Mouse (Mus musculus) heart, embryonic 11.5 days (tissue): ENCODE measurements around the gene Sez6. TPM values are rescaled to one million over a fixed set of nuclear protein-coding genes. Genes with fewer than 3 reads are reported as not detected.
A peak's percentile ranks its signal among the peaks of the same experiment; 100 is the strongest.

Source experiments
- ATAC-seq: fragments of 200-750 bp; cut with Nextera tagmentation; replicated peaks from 2 replicates; pipeline ENCODE4 v1.8.0; 2017; ENCODE audit warnings: moderate library complexity; ENCODE audit not compliant: insufficient number of reproducible peaks, low FRiP score, low TSS enrichment
- H3K27ac ChIP-seq: fragments of 300-500 bp; sonication (generic); 2 replicates; pipeline ENCODE4 v1.5.1; 2014; ENCODE audit warnings: mild to moderate bottlenecking, low read depth, low read length
- H3K27me3 ChIP-seq: fragments of 300-500 bp; sonication (generic); 2 replicates; pipeline ENCODE4 v1.6.1; 2014; ENCODE audit warnings: mild to moderate bottlenecking, low read length, mixed read lengths; ENCODE audit not compliant: control insufficient read depth, insufficient read depth
- H3K36me3 ChIP-seq: fragments of 300-500 bp; sonication (generic); 2 replicates; pipeline ENCODE4 v1.6.1; 2014; ENCODE audit warnings: mild to moderate bottlenecking, low read length, moderate library complexity, mixed read lengths; ENCODE audit not compliant: control insufficient read depth, insufficient read depth
- H3K4me1 ChIP-seq: fragments of 300-500 bp; sonication (generic); 2 replicates; pipeline ENCODE4 v1.6.1; 2014; ENCODE audit warnings: low read length; ENCODE audit not compliant: control insufficient read depth, insufficient read depth
- H3K4me2 ChIP-seq: fragments of 300-500 bp; sonication (generic); 2 replicates; pipeline ENCODE4 v1.6.1; 2014; ENCODE audit warnings: mild to moderate bottlenecking, moderate library complexity
- H3K4me3 ChIP-seq: fragments of 300-500 bp; sonication (generic); 2 replicates; pipeline ENCODE4 v1.5.1; 2014; ENCODE audit warnings: low read depth, low read length
- H3K9ac ChIP-seq: fragments of 300-500 bp; sonication (generic); 2 replicates; pipeline ENCODE4 v1.6.1; 2014; ENCODE audit warnings: mild to moderate bottlenecking, low read depth, low read length, moderate library complexity
- H3K9me3 ChIP-seq: fragments of 300-500 bp; sonication (generic); replicated peaks from 2 replicates; pipeline ENCODE4 v1.6.1; 2016; ENCODE audit warnings: low read length; ENCODE audit not compliant: control insufficient read depth
- WGBS: fragments of 180-500 bp; shearing (Covaris S2); extraction: QIAGEN DNeasy Blood & Tissue Kit; methylation state at CpG from one replicate; pipeline ENCODE4 v1.1.7; 2014; ENCODE audit not compliant: insufficient replicate concordance; 5-methylcytosine and 5-hydroxymethylcytosine counted together
- polyA plus RNA-seq: library from polyadenylated mRNA; unstranded; fragments of >200 nt; fragmentation: Nextera tagmentation; extraction: Ambion mirVana; gene quantifications from 2 replicates; pipeline ENCODE4 v1.2.1, GENCODE M21; 2014

Sez6 gene
- polyA plus RNA-seq, 1 experiment from 2014 or later: 0.09 TPM

DNA sequence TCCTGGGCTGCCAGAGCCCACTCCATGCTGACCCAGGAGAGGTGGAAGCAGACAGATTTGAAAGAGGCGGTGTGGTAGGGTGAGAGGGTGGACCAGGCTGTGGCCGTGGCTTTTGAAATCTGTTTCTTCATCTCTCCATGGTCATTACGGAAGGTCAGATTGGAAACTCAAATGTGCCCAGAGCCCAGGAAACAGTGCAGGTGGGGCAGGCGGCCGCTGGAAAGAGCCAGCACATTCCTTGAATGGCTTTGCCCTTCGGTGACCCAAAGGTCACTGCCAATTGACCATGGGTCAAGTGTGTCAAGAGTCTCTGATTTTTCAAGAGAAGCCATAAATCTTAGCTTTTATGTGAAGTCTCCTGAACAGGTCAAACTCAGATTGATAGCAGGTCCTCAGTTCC, 17.1 kb upstream of the Sez6 start:
- Histone ChIP-seq H3K9ac (no peak overlapping the region), H3K27me3 (peaks cover 46% of the 10 kb centered on the region), H3K4me3 (no peak overlapping the region), H3K4me1 (peaks cover 2% of the 10 kb centered on the region; the same call in 1 of the 2 replicates), H3K4me2 (no peak overlapping the region), H3K27ac (no peak overlapping the region), H3K36me3 (no peaks in the 10 kb centered on the region), H3K9me3 (no peaks in the 10 kb centered on the region)
- ATAC-seq: no peak
- 55% methylated on average over 6 of the region's 6 CpGs for WGBS

DNA sequence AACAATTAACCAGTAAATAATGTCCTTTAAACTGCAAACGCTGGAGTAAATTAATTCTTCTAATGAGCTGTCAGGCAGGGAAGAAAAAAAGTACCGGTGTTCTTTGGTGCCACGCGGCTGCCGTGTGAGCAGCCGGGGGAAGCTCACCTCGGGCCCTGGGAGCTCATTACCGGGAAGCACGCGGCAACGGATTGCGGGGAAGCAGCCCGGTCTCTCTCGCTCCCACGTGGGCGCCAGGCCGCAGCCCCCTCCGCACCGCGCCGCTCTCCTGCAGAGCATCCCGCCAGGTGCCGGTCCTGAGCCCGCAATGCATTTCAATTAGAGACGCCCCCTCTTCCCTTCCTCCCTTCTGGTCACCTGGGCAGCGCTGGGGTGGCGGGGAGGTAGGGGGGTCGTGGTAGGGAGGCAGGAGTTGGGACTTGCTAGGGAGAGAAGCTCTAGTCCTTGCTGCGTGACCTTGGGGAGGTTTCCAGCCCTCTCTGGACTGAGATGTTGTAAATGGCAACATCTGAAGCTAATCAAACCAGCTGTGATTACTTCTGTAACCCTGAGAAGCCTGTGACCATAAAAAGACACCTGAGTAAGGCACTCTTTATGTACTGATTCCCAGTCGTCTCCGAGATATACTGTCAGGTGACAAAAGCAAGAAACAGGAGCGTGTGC, 15.9 kb upstream of the Sez6 start:
- Histone ChIP-seq H3K4me3 (peak overlapping the region; percentile 19), H3K9me3 (no peaks in the 10 kb centered on the region), H3K9ac (no peak overlapping the region), H3K27me3 (peaks cover 46% of the 10 kb centered on the region), H3K4me2 (peak overlapping the region; percentile 49), H3K36me3 (no peaks in the 10 kb centered on the region), H3K4me1 (peaks cover 2% of the 10 kb centered on the region; the same call in 1 of the 2 replicates), H3K27ac (no peak overlapping the region)
- no peak for ATAC-seq
- 2% methylated on average over 31 of the region's 32 CpGs for WGBS

DNA sequence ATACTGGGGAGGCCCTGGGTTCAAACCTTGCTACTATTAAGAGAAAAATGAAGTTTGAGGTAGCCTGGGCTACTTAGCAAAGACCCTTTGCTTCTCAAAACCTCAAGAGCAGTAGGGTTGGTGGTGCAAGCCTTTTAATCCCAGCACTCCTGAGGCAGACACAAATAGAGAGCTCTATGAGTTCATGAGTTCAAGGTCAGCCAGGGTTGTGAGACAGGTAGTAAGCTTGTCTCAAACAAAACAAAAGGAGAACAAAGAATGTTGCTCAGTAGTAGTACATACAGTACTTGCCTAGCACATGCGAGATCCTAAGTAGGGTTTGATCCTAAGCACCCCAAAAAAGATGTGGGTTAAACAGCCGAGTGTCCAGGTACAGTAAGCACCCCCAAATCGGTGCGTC, 13.9 kb upstream of the Sez6 start:
- ATAC-seq: no peak
- no peaks in the 10 kb centered on the region for H3K9me3 ChIP-seq
- no peak overlapping the region for H3K4me3 ChIP-seq
- WGBS: 70% methylated on average over 4 of the region's 4 CpGs
- H3K27ac ChIP-seq: no peak overlapping the region
- no peak overlapping the region for H3K9ac ChIP-seq
- no peak overlapping the region for H3K4me2 ChIP-seq
- H3K36me3 ChIP-seq: no peaks in the 10 kb centered on the region
- peaks cover 2% of the 10 kb centered on the region; the same call in 1 of the 2 replicates for H3K4me1 ChIP-seq
- H3K27me3 ChIP-seq: peaks cover 46% of the 10 kb centered on the region

GRCm38 (mm10) chr11:77917166-77917565, 13.4 kb upstream of the Sez6 start:
- H3K9me3 ChIP-seq: no peaks in the 10 kb centered on the region
- 47% methylated on average over 10 of the region's 10 CpGs for WGBS
- no peak overlapping the region for H3K27ac ChIP-seq
- no peak for ATAC-seq
- H3K4me1 ChIP-seq: peaks cover 2% of the 10 kb centered on the region; the same call in 1 of the 2 replicates
- H3K36me3 ChIP-seq: no peaks in the 10 kb centered on the region
- no peak overlapping the region for H3K4me3 ChIP-seq
- H3K9ac ChIP-seq: no peak overlapping the region
- peaks cover 46% of the 10 kb centered on the region for H3K27me3 ChIP-seq
- H3K4me2 ChIP-seq: no peak overlapping the region

GRCm38 (mm10) chr11:77923285-77923684, 7.3 kb upstream of the Sez6 start:
- Histone ChIP-seq H3K4me2 (no peak overlapping the region), H3K27ac (no peak overlapping the region), H3K4me1 (no peaks in the 10 kb centered on the region), H3K9me3 (no peaks in the 10 kb centered on the region), H3K36me3 (no peaks in the 10 kb centered on the region), H3K4me3 (no peak overlapping the region), H3K9ac (no peak overlapping the region), H3K27me3 (peaks cover 5% of the 10 kb centered on the region)
- 73% methylated on average over 4 of the region's 4 CpGs for WGBS
- no peak for ATAC-seq

DNA sequence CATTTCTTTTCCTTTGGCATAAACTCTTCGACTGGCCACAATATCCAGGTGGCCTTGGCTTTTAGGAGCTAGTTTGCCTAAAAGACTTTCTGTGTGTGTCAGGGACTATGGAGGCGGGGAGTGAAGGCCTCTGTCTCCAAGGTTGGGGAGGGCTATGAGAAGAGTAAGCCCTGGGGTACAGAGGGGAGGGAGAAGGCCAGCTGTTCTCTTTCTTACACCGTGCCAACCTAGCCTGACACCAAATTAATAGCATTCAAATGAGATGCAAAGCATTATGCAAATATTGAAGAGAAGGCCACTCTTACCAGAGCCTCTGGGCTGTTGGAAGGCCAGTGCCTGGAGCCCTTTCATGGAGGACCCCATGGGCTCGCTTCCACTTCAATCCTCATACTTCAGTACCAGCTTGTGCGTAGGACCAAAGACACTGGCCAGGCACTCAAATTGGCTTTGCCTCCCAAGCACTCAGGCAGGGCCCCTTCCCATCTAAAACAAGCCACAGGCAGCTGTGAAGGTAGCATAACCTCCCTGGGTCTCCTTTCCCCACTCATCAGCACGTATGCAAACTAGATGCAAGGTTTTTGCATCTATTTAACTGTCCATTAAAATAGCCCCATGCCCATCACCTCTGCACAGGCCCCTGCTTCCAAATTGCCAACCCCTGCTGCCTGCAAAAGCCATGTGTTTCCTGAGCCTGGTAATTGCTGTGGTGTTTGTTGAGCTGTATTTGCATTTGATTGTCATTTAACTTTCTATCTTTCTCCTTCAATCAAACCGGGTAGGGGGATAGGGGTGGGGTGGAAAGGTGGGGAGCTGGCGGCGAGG, 4.6 kb upstream of the Sez6 start:
- Histone ChIP-seq H3K27me3 (peaks cover 22% of the 10 kb centered on the region), H3K9ac (no peak overlapping the region), H3K9me3 (no peaks in the 10 kb centered on the region), H3K4me3 (no peak overlapping the region), H3K27ac (no peak overlapping the region), H3K4me1 (peaks cover 4% of the 10 kb centered on the region), H3K36me3 (no peaks in the 10 kb centered on the region), H3K4me2 (no peak overlapping the region)
- ATAC-seq: no peak
- 36% methylated on average over 9 of the region's 9 CpGs for WGBS

GRCm38 (mm10) chr11:77926666-77927065, 3.9 kb upstream of the Sez6 start:
- H3K27ac ChIP-seq: no peak overlapping the region
- no peak for ATAC-seq
- peaks cover 9% of the 10 kb centered on the region for H3K4me1 ChIP-seq
- no peak overlapping the region for H3K9ac ChIP-seq
- no peaks in the 10 kb centered on the region for H3K9me3 ChIP-seq
- no peak overlapping the region for H3K4me2 ChIP-seq
- WGBS: 19% methylated on average over 9 of the region's 9 CpGs
- no peak overlapping the region for H3K4me3 ChIP-seq
- peaks cover 29% of the 10 kb centered on the region for H3K27me3 ChIP-seq
- H3K36me3 ChIP-seq: no peaks in the 10 kb centered on the region

DNA sequence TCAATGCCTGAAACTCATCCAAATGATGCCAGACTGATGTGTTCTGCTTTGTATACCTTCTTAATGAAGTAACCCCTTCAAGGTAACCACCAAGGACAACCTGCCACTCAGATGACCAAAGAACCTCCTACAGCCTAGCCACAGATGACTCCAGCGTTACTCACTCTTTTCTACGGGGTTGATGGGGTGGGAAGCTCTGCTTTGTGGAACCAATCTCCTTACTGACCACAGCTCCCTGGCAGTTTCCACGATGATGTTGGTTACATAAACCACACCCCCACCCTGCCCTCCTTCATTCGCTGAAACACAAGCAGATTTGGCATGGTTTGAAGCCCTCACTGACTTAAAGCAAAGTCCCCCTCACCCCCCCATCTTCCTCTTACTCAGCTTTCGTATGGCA, 2.8 kb upstream of the Sez6 start:
- peaks cover 9% of the 10 kb centered on the region for H3K4me1 ChIP-seq
- no peak overlapping the region for H3K27ac ChIP-seq
- ATAC-seq: no peak
- 65% methylated on average over 5 of the region's 5 CpGs for WGBS
- no peak overlapping the region for H3K4me3 ChIP-seq
- peaks cover 40% of the 10 kb centered on the region for H3K27me3 ChIP-seq
- no peak overlapping the region for H3K4me2 ChIP-seq
- H3K36me3 ChIP-seq: no peaks in the 10 kb centered on the region
- no peaks in the 10 kb centered on the region for H3K9me3 ChIP-seq
- no peak overlapping the region for H3K9ac ChIP-seq
